Mouse (Mus musculus): ENCODE measurements around the gene Trf. TPM values are rescaled to one million over a fixed set of nuclear protein-coding genes. Genes with fewer than 3 reads are reported as not detected.
"Not testable (repeated sequence)": the region's sequence is repeated elsewhere in the genome, so short reads cannot be mapped to it uniquely, and the experiment has no call there.

The Trf gene
- polyA plus RNA-seq, 1 experiment = 19.0 TPM

DNA sequence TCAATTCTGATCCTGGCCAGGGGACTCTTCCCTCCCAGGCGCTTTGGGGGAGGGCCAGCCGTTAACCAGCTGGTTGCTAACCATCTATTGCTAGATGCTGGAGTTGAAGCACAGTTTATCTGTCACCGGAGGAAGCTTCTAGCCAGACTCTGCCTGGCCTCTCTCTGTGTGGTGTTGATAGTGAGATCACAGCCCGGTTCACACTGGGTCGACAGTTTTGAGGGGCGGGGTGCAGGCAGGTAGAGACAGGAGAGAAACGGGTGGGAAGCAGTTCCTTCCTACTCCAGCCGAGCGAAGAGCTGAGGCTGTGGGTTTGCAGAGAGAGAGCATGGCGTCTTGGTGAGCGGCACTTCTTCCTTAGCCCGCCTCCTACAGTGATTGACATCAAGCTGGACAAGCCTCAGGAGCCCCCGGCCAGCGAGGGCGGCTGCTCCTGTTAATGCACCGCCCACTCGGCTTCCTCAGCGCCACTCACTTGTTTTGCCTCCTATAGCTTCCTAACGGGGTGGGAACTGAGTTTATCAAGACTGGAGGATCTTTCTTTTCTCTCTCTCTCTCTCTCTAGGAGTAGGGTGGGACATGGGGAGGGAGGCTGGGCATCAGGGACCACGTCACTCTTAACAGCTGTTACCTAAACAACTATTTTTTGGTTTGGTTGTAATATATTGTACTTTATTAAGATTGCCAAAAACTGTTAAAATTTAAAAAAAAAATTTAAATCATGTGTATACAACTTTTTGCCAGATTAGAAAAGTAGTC, 49.3 kb downstream of the Trf start:
- DNase-seq (ENCODE audit: low read depth) = peak; percentile 92
- TF ChIP-seq POLR2A (IDR thresholded peaks at IDR 0.05; ENCODE audit: borderline replicate concordance, extremely low read depth, insufficient read depth, insufficient read length, poor library complexity, severe bottlenecking) = no peak
- TF ChIP-seq CTCF (IDR thresholded peaks at IDR 0.05; ENCODE audit: borderline replicate concordance, extremely low read depth, insufficient read depth, insufficient read length) = no peak

DNA sequence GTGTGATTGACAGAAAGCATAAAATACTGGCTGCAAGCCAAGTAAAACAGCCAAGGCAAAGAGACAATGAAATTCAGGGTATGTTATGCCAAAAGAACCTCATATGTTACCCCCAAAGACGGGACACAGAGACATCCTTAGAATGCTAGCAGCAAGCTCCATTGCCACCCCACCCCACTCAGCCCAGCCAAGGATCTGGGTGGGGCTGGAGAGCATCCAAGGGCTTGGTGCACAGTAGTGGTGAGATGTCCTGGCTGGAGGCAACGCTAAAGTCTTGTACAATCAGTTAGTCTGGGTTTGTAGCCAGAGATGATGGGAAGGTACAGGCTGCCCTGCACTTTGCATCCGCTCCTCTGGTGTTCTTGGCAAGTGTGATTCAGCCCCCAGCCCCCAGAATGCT, 49.9 kb downstream of the Trf start:
- no peak for TF ChIP-seq CTCF (IDR thresholded peaks at IDR 0.05; ENCODE audit: borderline replicate concordance, extremely low read depth, insufficient read depth, insufficient read length)
- no peak for TF ChIP-seq POLR2A (IDR thresholded peaks at IDR 0.05; ENCODE audit: borderline replicate concordance, extremely low read depth, insufficient read depth, insufficient read length, poor library complexity, severe bottlenecking)
- peak; percentile 38 for DNase-seq (ENCODE audit: low read depth)

DNA sequence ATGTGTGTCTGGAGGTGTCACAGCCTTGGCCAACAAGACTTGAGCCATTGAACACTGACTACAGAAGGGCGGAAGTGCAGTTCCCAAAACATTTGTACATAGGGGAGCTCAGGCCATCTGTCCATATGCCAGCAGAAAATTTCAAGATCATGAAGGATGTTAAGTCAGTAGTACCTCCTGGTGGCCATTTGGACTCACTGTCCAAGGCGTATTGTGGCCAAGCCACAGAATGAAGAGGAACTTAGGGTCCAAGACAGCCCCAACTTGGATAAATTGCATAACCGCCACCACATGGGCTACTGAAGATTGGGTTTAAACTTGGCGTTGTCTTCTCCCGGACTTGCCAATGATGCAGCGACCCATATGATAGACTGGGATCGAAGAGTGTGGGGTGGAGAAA, 54.6 kb downstream of the Trf start:
- TF ChIP-seq POLR2A (IDR thresholded peaks at IDR 0.05; ENCODE audit: borderline replicate concordance, extremely low read depth, insufficient read depth, insufficient read length, poor library complexity, severe bottlenecking) (no peak), CTCF (IDR thresholded peaks at IDR 0.05; ENCODE audit: borderline replicate concordance, extremely low read depth, insufficient read depth, insufficient read length) (no peak)
- no peak for DNase-seq (ENCODE audit: low read depth)

DNA sequence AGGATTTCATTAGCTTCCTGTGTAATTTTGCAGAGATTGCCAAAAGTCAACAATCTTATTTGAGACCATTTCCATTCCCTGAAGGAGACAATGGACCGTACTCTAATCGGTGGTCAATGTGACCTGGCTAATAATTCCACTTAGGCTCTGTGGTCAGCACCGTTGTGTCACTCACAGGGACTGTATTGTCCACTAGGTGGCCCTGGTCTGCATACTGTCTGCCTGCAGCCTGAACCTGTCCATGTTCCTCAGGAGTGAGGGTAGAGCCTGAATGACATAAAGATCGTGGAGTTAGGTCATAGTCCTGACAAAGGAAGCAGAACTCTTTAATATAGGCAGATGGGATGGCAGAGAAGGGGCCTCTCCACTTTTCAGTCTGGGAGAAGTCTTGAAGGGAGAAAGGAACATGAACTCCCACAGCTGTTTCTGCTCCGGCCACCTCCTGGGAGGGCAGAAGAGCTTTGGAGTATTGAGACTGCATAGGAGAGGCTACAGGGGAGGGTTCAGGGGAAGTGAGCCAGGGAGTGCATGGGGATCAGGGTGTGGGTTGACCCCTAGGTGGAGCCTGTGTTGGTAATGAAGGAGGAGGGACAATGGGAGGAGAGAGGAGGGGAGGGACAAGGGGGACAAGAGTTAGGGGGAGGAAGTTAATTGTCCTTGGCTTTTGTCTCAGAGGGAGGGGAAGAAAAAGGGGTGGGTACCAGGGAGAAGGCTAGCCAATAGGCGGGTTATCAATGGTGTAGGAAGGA, 55.3 kb downstream of the Trf start:
- DNase-seq (ENCODE audit: low read depth) = no peak

DNA sequence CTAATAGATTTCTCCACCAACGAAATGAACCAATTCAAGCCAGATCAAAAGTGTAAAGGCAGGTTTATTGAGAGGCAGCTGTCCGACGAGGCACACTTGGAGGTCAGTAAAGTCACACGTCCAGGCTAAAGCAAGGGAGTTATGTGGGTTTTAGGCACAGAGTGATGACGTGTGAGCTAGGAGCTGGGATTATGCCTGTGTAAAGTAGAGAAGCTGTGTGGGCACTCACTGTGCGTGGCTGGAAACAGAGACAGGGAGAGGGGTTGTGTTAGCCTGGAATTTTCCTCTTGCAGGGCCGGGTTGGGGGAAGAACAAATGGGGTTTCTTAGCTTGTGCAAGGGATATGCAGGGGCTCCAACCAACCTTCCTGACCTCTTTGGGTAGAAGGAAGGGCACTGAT, 61.5 kb downstream of the Trf start:
- TF ChIP-seq POLR2A (IDR thresholded peaks at IDR 0.05; ENCODE audit: borderline replicate concordance, extremely low read depth, insufficient read depth, insufficient read length, poor library complexity, severe bottlenecking) = no peak
- no peak for TF ChIP-seq CTCF (IDR thresholded peaks at IDR 0.05; ENCODE audit: borderline replicate concordance, extremely low read depth, insufficient read depth, insufficient read length)
- DNase-seq (ENCODE audit: low read depth) = no peak

More for the DNA sequence above, 55.3 kb downstream of the Trf start:
- TF ChIP-seq POLR2A (IDR thresholded peaks at IDR 0.05; ENCODE audit: borderline replicate concordance, extremely low read depth, insufficient read depth, insufficient read length, poor library complexity, severe bottlenecking) (no peak), CTCF (IDR thresholded peaks at IDR 0.05; ENCODE audit: borderline replicate concordance, extremely low read depth, insufficient read depth, insufficient read length) (peak; percentile 51; the same call in 1 of the 2 replicates)

DNA sequence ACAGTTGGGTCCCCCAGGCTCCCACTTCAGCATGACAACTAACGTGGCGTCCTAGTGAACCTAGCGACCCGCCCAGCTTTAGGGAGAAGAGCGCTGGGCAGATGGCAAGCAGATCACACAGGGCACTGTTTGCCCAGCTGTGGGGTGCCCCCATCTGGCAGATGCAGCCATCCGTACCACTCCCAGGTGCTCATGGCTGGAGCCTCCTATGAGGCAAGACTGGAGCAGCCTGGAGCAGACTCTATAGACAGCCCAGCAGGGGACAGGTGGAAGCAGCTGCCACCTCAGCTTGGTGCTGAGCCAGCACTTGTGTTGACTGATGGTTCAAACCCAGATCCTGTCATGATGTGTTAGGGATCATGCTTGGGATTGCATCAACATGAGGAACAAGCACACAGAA, 62.2 kb downstream of the Trf start:
- peak; percentile 39 for DNase-seq (ENCODE audit: low read depth)
- TF ChIP-seq CTCF (IDR thresholded peaks at IDR 0.05; ENCODE audit: borderline replicate concordance, extremely low read depth, insufficient read depth, insufficient read length) = no peak
- TF ChIP-seq POLR2A (IDR thresholded peaks at IDR 0.05; ENCODE audit: borderline replicate concordance, extremely low read depth, insufficient read depth, insufficient read length, poor library complexity, severe bottlenecking) = no peak

DNA sequence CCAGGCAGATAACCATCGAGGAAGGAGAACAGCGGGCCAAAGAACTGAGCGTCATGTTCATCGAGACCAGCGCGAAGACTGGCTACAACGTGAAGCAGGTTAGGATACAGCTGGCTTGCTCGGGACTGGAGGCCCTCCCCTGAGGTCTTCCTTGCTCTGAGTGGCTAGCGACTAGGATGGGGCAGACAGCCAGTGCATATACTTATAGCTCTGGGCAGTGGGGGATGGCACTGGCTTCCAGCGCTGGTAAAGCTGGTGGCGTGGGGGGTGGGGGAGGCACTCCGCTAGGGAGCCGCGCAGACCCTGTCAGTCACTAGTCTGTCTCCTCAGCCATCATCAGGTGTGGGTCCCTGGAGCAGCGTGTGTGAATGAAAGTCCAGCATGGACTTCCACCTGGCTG, 66.4 kb downstream of the Trf start:
- DNase-seq (ENCODE audit: low read depth) = no peak
- TF ChIP-seq POLR2A (IDR thresholded peaks at IDR 0.05; ENCODE audit: borderline replicate concordance, extremely low read depth, insufficient read depth, insufficient read length, poor library complexity, severe bottlenecking) = no peak
- no peak for TF ChIP-seq CTCF (IDR thresholded peaks at IDR 0.05; ENCODE audit: borderline replicate concordance, extremely low read depth, insufficient read depth, insufficient read length)

DNA sequence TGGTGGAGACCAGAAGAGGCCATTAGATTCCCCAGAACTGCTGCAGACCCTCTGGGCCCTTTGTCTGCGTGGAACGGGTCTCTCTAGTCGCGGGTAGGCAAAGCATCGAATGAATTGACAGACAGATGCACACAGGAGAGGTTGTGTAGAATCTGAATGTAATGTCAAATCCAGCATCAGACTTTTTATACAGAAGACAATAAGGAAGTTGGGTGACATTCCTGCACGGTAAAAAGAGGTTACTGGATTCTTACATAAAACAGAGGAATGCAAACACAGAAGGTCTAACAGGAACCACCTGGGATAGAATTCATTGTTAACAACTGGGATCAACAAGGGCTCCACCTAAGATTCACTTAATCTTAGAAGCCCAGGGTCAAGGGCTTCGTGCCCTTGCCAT, 75.1 kb downstream of the Trf start:
- DNase-seq (ENCODE audit: low read depth) = not testable (repeated sequence)

DNA sequence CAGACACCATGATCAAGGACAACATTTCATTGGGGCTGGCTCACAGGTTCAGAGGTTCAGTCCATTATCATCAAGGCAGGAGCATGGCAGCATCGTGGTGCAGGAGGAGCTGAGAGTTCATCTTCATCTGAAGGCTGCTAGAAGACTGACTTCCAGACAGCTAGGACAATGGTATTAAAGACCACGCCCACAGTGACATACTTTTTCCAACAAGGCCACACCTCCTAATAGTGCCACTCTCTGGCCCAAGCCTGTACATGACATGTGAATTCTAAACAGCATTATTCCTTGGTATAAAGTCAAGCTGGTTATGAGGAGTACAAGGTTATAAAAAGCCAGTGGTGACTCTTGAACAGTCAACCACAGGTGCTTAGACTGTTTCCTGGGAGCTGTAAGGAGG, 75.7 kb downstream of the Trf start:
- no peak for DNase-seq (ENCODE audit: low read depth)
- TF ChIP-seq POLR2A (IDR thresholded peaks at IDR 0.05; ENCODE audit: borderline replicate concordance, extremely low read depth, insufficient read depth, insufficient read length, poor library complexity, severe bottlenecking) (no peak), CTCF (IDR thresholded peaks at IDR 0.05; ENCODE audit: borderline replicate concordance, extremely low read depth, insufficient read depth, insufficient read length) (no peak)

Other genes starting within 250 kb of the Trf start
- 1.2 and 1.9 TPM in 2 replicates for gene Slco2a1, start 241.7 kb downstream of the Trf start, polyA plus RNA-seq (2012; rRNA removed)
- gene Rab6b, start 118.7 kb downstream of the Trf start, polyA plus RNA-seq (2012; rRNA removed) = 54.5 and 125 TPM in 2 replicates
- 58.0 and 59.4 TPM in 2 replicates for gene Srprb, start 28.3 kb downstream of the Trf start, polyA plus RNA-seq (2012; rRNA removed)
- gene Gm20425, start 137 bp downstream of the Trf start, polyA plus RNA-seq (2012; rRNA removed) = not detected in 2 replicates
- 0.22 and 0.47 TPM in 2 replicates for gene 1300017J02Rik, start 74.6 kb upstream of the Trf start, polyA plus RNA-seq (2012; rRNA removed)
- 32.9 and 35.1 TPM in 2 replicates for gene Topbp1, start 74.8 kb upstream of the Trf start, polyA plus RNA-seq (2012; rRNA removed)
- gene Cdv3, start 135.4 kb upstream of the Trf start, polyA plus RNA-seq (2012; rRNA removed) = 56.8 and 85.3 TPM in 2 replicates
- gene Bfsp2, start 250.0 kb upstream of the Trf start, polyA plus RNA-seq (2012; rRNA removed) = 1.8 and 2.1 TPM in 2 replicates

Data from brain, embryonic 14.5 days (tissue).